Mouse (Mus musculus) kidney, postnatal 4 days (tissue): ENCODE results near the gene Pik3r1.

ENCODE experiments used
- DNase-seq, 2 experiments: peaks; one replicate each; pipeline ENCODE4 v3.0.0; 2021; ENCODE audit warnings: mixed read lengths in 2 of 2

Pik3r1 gene

DNA sequence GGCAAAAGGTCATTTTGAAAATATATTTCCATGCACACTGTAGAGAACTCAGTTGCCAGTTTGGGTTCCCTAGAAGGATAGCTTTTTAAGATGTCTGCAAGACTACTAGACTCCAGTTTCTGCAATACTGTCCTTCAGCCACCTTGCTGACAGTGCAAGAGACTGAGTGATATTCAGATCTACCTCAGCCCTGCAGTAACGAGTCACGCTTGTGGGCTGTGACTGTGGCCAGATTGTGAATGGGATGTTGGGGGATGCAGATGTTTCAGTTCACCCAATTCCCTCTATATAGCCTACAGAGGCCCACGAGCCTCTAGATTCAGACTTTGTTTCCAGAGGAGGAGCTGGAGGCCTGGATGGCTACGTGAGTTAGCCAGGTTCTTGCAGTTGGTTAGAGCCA is 90.0 kb downstream of the Pik3r1 start:
- no peak for DNase-seq

DNA sequence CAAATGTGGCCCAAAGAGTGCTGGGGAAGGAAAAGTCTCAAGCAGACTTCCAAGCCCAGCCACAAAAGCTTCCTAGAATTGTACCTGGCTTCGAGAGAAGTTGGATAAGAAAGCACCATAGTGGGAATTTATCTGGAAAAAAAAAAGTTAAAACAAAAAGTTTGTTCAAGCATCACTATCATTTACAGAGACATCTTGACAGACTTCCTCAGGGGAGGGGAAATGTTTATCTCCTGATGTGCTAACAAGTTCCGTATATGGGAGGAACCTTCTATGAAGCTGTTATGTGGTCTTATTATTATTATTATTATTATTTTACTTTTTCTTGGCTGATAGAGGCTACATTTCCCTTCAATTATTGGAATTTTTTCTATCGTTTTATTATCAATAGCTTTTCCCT is 94.1 kb downstream of the Pik3r1 start:
- no peak for DNase-seq

DNA sequence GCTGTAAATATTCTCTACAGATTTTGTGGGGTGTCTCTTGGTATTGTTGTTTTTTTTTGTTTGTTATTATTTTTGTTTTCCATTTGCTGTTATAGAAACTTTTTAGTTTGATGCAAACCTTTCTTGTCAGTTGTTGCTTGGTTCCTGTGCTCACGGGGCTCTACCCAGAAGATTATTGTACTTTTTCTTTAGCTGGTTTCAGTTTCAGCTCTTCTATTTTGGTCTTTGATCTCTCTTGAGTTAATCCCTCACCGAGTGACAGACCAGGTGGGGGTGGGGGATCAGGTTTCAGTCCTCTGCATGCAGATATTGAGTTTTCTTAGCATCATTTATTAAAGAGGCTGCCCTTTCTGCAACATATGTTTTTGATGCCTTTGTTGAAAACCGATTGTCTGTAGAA is 99.2 kb downstream of the Pik3r1 start:
- no peak for DNase-seq

DNA sequence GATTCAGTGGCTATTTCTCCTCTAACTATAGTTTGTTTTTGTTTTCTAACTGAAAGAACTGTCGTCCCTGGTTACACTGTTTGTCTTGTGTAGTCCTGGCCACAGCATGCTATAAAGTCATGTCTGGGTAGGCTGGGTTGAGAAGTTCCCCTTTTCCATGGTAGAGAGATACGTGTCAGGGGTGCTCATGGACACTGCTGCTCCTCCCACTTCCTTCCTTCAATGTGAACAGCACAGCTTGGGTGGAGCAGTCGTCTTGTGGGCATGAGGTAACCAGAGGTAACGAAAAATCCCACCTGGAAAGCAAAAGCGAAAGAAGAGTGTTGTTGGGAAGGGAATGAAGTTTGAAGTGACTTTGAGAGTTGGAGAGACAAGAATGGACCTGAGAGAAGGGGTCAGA is 104.0 kb downstream of the Pik3r1 start:
- no peak for DNase-seq

DNA sequence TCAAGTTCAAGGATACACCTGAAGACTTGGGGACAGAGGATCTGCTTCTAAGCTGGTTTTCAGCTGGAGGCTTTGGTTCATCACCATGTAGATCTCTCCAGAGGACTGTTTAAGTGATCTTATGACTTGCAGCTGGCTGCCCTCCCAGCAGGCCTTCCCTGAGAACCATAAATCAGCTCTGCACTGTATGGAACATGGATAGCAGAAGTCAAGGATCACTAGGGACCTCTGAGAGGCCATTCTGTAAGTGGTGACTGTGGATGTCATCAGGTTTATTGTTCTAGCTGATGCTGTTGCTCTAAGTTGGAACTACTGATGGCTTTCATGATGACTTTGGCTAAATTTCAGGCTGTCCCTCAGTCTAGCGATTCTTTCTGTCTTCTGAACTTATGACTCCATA is 105.1 kb downstream of the Pik3r1 start:
- DNase-seq, result peak; percentile 44 to 45

DNA sequence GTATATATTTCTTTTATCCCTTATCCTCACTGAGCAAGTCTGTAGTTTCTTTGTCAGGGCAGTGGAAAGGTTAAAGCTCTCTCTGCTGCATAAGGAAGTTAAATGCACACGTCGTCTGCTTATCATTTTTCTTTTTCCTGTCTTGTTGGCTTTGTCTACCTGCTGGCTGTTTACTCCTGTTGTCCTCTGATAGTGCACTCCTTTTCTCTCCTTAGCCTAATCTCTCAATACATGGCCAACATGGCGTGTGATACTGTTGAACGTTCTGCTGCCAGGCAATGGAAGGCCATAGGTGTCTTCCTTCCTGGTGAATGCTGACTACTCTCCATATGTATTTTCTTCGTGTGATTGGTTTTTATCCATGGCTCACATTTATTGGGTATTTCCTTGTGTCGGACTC is 106.5 kb downstream of the Pik3r1 start:
- no peak for DNase-seq

DNA sequence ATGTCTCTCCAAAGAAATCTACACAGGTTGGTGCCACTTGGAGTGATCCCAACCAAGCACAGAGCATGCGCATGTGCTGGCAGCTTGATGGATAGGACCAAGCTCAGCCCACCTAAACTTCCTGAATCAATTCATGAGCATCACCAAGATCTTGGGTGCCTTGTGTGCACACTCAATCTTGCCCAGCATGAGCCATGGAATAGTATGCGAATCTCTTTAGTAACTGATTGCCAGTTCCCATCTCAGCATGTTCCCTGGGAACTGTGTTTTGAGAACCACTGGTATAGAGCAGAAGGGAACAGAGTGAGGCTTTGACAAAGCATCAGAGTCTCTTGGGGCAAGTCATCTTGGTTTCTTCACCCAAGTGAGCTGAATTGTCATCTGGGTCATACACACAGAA is 107.8 kb downstream of the Pik3r1 start:
- no peak for DNase-seq

DNA sequence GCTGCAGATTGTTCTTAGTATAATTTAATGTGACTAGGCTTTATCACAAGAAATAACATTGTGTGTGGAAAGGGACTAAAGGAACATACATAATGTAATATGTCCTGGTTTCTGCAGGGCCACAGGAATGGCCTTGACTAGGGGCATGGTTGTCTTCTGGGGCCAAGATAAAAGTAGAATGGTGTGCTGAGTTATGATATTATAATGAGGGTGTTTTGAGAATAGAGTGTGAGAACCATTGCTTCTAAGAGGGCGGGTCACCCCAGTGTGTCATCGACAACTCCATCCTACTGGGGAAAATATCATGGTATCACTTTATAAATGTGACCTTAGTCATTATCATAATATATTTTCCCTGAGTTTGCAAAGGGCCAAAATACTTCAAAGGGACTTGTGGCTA is 115.9 kb downstream of the Pik3r1 start:
- no peak for DNase-seq

DNA sequence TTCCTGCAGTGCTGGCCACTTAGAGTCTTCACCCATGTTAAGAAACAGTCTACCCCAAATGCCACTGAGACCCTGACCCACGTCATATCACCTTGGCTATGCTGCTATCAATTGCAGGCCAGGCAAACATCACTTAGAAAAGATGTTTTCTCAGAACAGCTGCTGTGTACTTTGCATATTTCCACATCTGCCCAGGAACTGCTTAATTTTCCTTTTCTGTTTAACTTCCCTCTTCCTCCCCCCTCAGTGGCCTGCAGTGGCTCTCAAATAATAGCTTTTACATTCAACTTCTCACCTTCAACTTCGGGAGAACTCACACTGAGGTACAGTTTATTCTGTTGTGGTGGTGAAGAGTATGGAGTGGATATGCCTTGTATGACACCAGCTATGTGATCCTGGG is 126.4 kb downstream of the Pik3r1 start:
- DNase-seq, result no peak

DNA sequence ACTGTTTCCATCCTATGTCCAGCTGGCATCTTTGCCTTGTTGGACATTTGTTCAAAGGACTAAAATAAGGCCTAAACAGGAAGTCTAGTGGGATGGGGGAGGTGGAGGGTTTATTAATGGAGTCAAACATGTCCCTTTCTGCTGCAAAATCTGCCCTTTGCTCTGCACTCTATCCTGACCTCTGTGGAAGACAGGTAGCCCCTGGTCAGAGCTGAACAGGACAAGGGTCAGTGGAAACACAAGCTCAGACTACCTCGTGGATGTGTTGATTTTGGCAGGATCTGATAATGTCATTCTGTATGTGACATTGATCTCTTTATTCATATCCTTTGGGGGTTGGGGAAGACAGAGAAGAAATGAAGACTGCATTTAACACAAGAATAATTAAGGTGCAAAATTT is 132.2 kb downstream of the Pik3r1 start:
- no peak for DNase-seq

DNA sequence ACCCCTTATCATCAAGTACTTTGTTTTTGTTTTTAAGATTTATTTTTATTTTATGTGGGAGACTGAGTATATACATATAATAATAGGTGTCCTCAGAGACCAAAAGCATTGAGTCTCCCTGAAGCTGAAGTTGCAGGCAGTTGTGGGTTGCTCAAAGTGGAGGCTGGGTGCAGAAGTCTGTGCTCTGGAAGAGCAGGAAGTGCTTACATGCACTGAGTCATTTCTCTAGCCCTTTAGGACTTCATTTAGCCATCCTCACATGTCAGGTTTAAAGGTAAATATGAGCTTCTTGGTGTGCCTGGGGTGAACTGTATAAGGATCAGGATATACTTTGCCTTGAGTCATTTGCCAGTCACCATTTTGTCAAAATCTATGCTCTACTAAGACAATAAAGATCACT is 133.6 kb downstream of the Pik3r1 start:
- no peak for DNase-seq

DNA sequence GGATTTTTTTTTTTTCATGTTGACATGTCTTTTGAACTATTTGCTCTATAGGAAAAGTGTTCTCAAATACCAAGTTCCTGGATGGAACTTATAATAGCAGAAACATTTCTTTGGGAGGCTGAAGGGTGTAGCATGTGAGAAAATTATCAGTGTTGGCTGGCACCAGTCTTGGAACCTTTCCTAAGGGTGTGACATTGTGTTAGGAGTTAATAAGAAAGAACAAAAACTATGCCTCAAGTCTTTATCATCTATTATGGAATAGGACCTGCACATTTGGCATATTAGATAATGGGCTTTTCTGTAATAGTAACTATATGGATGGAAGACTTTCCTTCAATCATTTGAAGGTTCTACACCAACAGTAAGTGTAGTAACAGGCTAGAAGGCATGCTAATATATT is 134.4 kb downstream of the Pik3r1 start:
- DNase-seq, result no peak

DNA sequence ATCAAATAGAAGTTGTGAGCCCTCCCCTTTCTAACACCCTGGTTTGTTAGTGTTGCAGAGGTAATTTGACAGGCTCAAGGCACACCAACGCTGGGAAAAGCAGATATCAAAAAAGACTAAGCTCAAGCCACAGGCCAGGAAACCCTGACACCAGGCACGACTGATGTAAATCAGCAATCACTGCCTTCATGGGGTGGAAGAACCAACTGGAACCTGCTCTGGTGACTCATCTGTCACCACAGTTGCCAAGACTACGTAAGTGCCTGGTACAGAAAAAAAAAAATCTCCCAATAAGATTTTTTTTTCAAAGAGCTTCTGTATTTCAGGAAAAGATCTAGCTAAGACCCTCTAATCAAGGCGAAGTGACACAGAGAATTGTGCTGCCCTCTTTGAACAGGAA is 135.2 kb downstream of the Pik3r1 start:
- no peak for DNase-seq

DNA sequence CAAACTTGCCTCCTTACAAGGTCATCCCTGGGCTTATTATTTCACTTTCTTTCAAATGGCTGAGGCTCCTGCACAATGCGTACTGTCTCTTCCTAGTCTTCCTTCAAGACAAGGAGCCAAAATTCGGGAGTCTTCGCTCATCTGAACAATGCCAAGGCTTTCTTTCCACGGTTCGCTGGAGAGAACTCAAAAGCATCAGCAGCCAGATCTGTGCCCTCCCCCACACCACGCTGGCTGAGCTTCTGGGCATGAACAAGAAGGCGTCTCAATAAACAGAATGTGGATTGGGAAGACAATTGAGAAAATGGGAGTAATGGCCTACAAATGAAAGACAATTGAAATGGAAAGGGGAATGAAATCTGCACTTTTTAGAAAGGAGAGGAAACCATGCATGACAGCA is 136.5 kb downstream of the Pik3r1 start:
- DNase-seq, result peak; percentile 29 to 51
